Mouse (Mus musculus) thymus, adult 2 months (tissue): ENCODE measurements around the gene Npr2. TPM values are rescaled to one million over a fixed set of nuclear protein-coding genes. Genes with fewer than 3 reads are reported as not detected.

ENCODE experiments used
- DNase-seq: peaks from one replicate; pipeline ENCODE4 v3.0.0; 2021
- H3K27ac ChIP-seq: fragments of 200-500 bp; 2 replicates; pipeline ENCODE4 v1.5.1; 2012; ENCODE audit warnings: low read length, control low read depth; ENCODE audit not compliant: control insufficient read depth, insufficient read depth
- H3K27me3 ChIP-seq: fragments of 200-500 bp; 2 replicates; pipeline ENCODE4 v1.6.1; 2012; ENCODE audit warnings: mild to moderate bottlenecking, low read length, moderate library complexity, mixed read lengths; ENCODE audit not compliant: control insufficient read depth, insufficient read depth
- H3K36me3 ChIP-seq: fragments of 200-500 bp; 2 replicates; pipeline ENCODE4 v1.6.1; 2012; ENCODE audit warnings: mild to moderate bottlenecking, low read length, moderate library complexity; ENCODE audit not compliant: control insufficient read depth, insufficient read depth
- H3K4me1 ChIP-seq: fragments of 200-500 bp; replicated peaks from 2 replicates; pipeline ENCODE4 v1.6.1; 2012; ENCODE audit warnings: low read length; ENCODE audit not compliant: control insufficient read depth, insufficient read depth
- H3K4me3 ChIP-seq: fragments of 200-500 bp; 2 replicates; pipeline ENCODE4 v1.5.1; 2012; ENCODE audit warnings: mild to moderate bottlenecking, low read length, control low read depth, moderate library complexity; ENCODE audit not compliant: control insufficient read depth, insufficient read depth
- CTCF ChIP-seq: fragments of 200-500 bp; IDR thresholded peaks from 2 replicates; pipeline ENCODE4 v1.5.1; 2012; ENCODE audit warnings: mild to moderate bottlenecking, control low read depth, low read length, moderate library complexity, borderline replicate concordance; ENCODE audit not compliant: control insufficient read depth, poor library complexity, insufficient read depth; ENCODE audit errors: extremely low read depth
- POLR2A ChIP-seq: fragments of 200-500 bp; IDR thresholded peaks from 2 replicates; pipeline ENCODE4 v1.6.1; 2012; ENCODE audit warnings: mild to moderate bottlenecking, low read length, control low read depth, moderate library complexity; ENCODE audit not compliant: control insufficient read depth, poor library complexity, insufficient read depth; ENCODE audit errors: extremely low read depth
- WGBS: fragments of 180-500 bp; shearing (Covaris S2); methylation state at CpG from one replicate; pipeline ENCODE4 v1.1.7; 2018; 5-methylcytosine and 5-hydroxymethylcytosine counted together
- polyA plus RNA-seq: library from polyadenylated mRNA; depleted of rRNA; stranded (reverse); fragments of >200 nt; gene quantifications from 2 replicates; pipeline ENCODE4 v1.2.3, GENCODE M21; 2012

Gene Npr2
- polyA plus RNA-seq, 1 experiment: 6.3 TPM

GRCm38 (mm10) chr4:43653161-43654015, 21.7 kb downstream of the Npr2 start, which contains the start of gene Spag8:
TSS of gene Spag8 (minus strand) at chr4:43653594.
- Histone ChIP-seq H3K27ac (no peak within 1 kb of the TSS), H3K4me3 (no peak within 1 kb of the TSS), H3K27me3 (no peaks in the 10 kb centered on the region), H3K4me1 (peaks cover 4% of the 10 kb centered on the region), H3K36me3 (no peaks in the 10 kb centered on the region)
- WGBS: 51% methylated on average over 24 of the region's 24 CpGs
- no peak for TF ChIP-seq CTCF
- no peak for TF ChIP-seq POLR2A
- peak; percentile 27 for DNase-seq

- Histone ChIP-seq H3K36me3 (no peaks in the 10 kb centered on the region), H3K4me3 (peak overlapping the region; percentile 96), H3K27ac (no peak overlapping the region), H3K4me1 (peaks cover 4% of the 10 kb centered on the region), H3K27me3 (no peaks in the 10 kb centered on the region)
- WGBS: 13% methylated on average over 34 of the region's 34 CpGs
- DNase-seq: no peak
- TF ChIP-seq CTCF: peak; percentile 11; the same call in 1 of the 2 replicates
- TF ChIP-seq POLR2A: no peak
These were observed 24.1 kb downstream of the Npr2 start for GRCm38 (mm10) chr4:43655656-43656338.

GRCm38 (mm10) chr4:43656339-43657109, 24.8 kb downstream of the Npr2 start, which contains the start of gene Hint2:
TSS of gene Hint2 (minus strand) at chr4:43656466.
- DNase-seq: peak; percentile 94
- TF ChIP-seq POLR2A (peak; percentile 63; the same call in 1 of the 2 replicates), CTCF (no peak; the same call in 1 of the 2 replicates)
- H3K36me3 ChIP-seq: no peaks in the 10 kb centered on the region
- peak within 1 kb of the TSS; percentile 96 for H3K4me3 ChIP-seq
- no peaks in the 10 kb centered on the region for H3K27me3 ChIP-seq
- H3K4me1 ChIP-seq: peaks cover 4% of the 10 kb centered on the region
- whole genome bisulfite sequencing: under 1% methylated on average over 33 of the region's 34 CpGs
- peak within 1 kb of the TSS; percentile 67; the same call in 1 of the 2 replicates for H3K27ac ChIP-seq

- Histone ChIP-seq H3K27ac (no peak overlapping the region), H3K4me3 (no peak overlapping the region), H3K4me1 (peaks cover 4% of the 10 kb centered on the region), H3K27me3 (no peaks in the 10 kb centered on the region), H3K36me3 (no peaks in the 10 kb centered on the region)
- 71% methylated on average over 4 of the region's 4 CpGs for WGBS
- no peak for DNase-seq
- TF ChIP-seq CTCF (no peak), POLR2A (no peak)
These were observed 25.4 kb downstream of the Npr2 start for GRCm38 (mm10) chr4:43657146-43657545.

GRCm38 (mm10) chr4:43666412-43666811, 34.7 kb downstream of the Npr2 start:
- peak; percentile 19 for DNase-seq
- Histone ChIP-seq H3K27ac (no peak overlapping the region), H3K4me1 (peaks cover 10% of the 10 kb centered on the region), H3K36me3 (no peaks in the 10 kb centered on the region), H3K27me3 (peaks cover 2% of the 10 kb centered on the region; the same call in 1 of the 2 replicates), H3K4me3 (no peak overlapping the region)
- TF ChIP-seq CTCF (no peak), POLR2A (no peak)
- WGBS: 23% methylated on average over 4 of the region's 4 CpGs

GRCm38 (mm10) chr4:43668782-43669427, 37.2 kb downstream of the Npr2 start, which contains the start of the genes Tmem8b and Fam221b:
TSS of gene Tmem8b (plus strand) at chr4:43668971.
TSS of gene Fam221b (minus strand) at chr4:43669145.
- Histone ChIP-seq H3K27me3 (no peaks in the 10 kb centered on the region), H3K36me3 (no peaks in the 10 kb centered on the region), H3K4me1 (peaks cover 10% of the 10 kb centered on the region), H3K4me3 (peak within 1 kb of the TSS; percentile 55), H3K27ac (no peak within 1 kb of the TSS)
- TF ChIP-seq POLR2A (no peak), CTCF (no peak)
- peak; percentile 92 for DNase-seq
- WGBS: 3% methylated on average over 34 of the region's 41 CpGs
